Mouse (Mus musculus) heart, postnatal 25 days (tissue): Measurements from ENCODE around the gene Gm10720. TPM values are rescaled to one million over a fixed set of nuclear protein-coding genes. Genes with fewer than 3 reads are reported as not detected.
A peak's percentile ranks its signal among the peaks of the same experiment; 100 is the strongest.
"Not testable (repeated sequence)": the region's sequence is repeated elsewhere in the genome, so short reads cannot be mapped to it uniquely, and the experiment has no call there.

ENCODE experiments used
- DNase-seq: peaks from one replicate; pipeline ENCODE4 v3.0.0; 2022; ENCODE audit warnings: low spot score
- intact Hi-C: fragments of 180-260 bp; cut with DNase I; formaldehyde crosslinking; loops from one replicate; pipeline ENCODE4 v1.15.1; 2025
- total RNA-seq, 2 experiments: library from RNA; stranded (reverse); gene quantifications; 2 replicates each; pipeline ENCODE4 v1.2.3; 2021

Gm10720 gene
- not detected for total RNA-seq

GRCm38 (mm10) chr9:3015354-3015753 is at the start of gene Gm10720:
Gene Gm10720 (plus strand): TSS chr9:3015654.
- DNase-seq, intact Hi-C loops: not testable (repeated sequence)

- intact Hi-C loops, result not testable (repeated sequence)
- peak; percentile 6 for DNase-seq
Measured at GRCm38 (mm10) chr9:3000445-3000972, 14.9 kb upstream of the Gm10720 start, which contains the start of gene Gm10722. Gene Gm10722 (plus strand): TSS chr9:3000922.

GRCm38 (mm10) chr9:3001006-3001405 is 14.4 kb upstream of the Gm10720 start:
- intact Hi-C loops, result not testable (repeated sequence)
- peak; percentile 5 for DNase-seq

- peak; percentile 92 for DNase-seq
- intact Hi-C loops, result not testable (repeated sequence)
Measured at GRCm38 (mm10) chr9:3001948-3002659, 13.3 kb upstream of the Gm10720 start.

GRCm38 (mm10) chr9:3002794-3003396 is 12.6 kb upstream of the Gm10720 start, which contains the start of gene Gm11168:
Gene Gm11168 (plus strand): TSS chr9:3003346.
- DNase-seq, intact Hi-C loops: not testable (repeated sequence)

- intact Hi-C loops, DNase-seq: not testable (repeated sequence)
Measured at GRCm38 (mm10) chr9:3006179-3006578, 9.3 kb upstream of the Gm10720 start.

GRCm38 (mm10) chr9:3006636-3007035 is 8.8 kb upstream of the Gm10720 start:
- peak; percentile 97 for DNase-seq
- intact Hi-C loops, result not testable (repeated sequence)

- DNase-seq, intact Hi-C loops: not testable (repeated sequence)
Measured at GRCm38 (mm10) chr9:3007272-3007671, 8.2 kb upstream of the Gm10720 start.

- DNase-seq, intact Hi-C loops: not testable (repeated sequence)
Measured at GRCm38 (mm10) chr9:3009331-3009730, 6.1 kb upstream of the Gm10720 start.

GRCm38 (mm10) chr9:3012054-3012621 is 3.3 kb upstream of the Gm10720 start:
- intact Hi-C loops, DNase-seq: not testable (repeated sequence)

- DNase-seq, intact Hi-C loops: not testable (repeated sequence)
Measured at GRCm38 (mm10) chr9:3012733-3013279, 2.6 kb upstream of the Gm10720 start, which contains the start of gene Gm10721. Gene Gm10721 (plus strand): TSS chr9:3013140.

GRCm38 (mm10) chr9:3015896-3016295 is 442 bp downstream of the Gm10720 start:
- DNase-seq, intact Hi-C loops: not testable (repeated sequence)

GRCm38 (mm10) chr9:3017108-3017507 is 1.7 kb downstream of the Gm10720 start, which contains the start of gene Gm10719:
Gene Gm10719 (plus strand): TSS chr9:3017408.
- DNase-seq, intact Hi-C loops: not testable (repeated sequence)

- intact Hi-C loops, DNase-seq: not testable (repeated sequence)
Measured at GRCm38 (mm10) chr9:3018944-3019343, 3.5 kb downstream of the Gm10720 start.

- peak; percentile 12 for DNase-seq
- intact Hi-C loops, result not testable (repeated sequence)
Measured at GRCm38 (mm10) chr9:3019835-3020727, 4.6 kb downstream of the Gm10720 start.

- peak; percentile 59 for DNase-seq
- intact Hi-C loops, result not testable (repeated sequence)
Measured at GRCm38 (mm10) chr9:3022316-3023008, 7.0 kb downstream of the Gm10720 start.

GRCm38 (mm10) chr9:3023312-3023984 is 8.0 kb downstream of the Gm10720 start, which contains the start of gene Gm10718:
Gene Gm10718 (plus strand): TSS chr9:3023547.
- peak; percentile 27 for DNase-seq
- intact Hi-C loops, result not testable (repeated sequence)
